Mouse (Mus musculus) layer of hippocampus, adult 11-12 months (tissue): ENCODE measurements around the gene Ccdc91.

Experiments used
- DNase-seq: peaks from one replicate; pipeline ENCODE4 v3.0.0; 2022; ENCODE audit warnings: low spot score

The Ccdc91 gene

DNA sequence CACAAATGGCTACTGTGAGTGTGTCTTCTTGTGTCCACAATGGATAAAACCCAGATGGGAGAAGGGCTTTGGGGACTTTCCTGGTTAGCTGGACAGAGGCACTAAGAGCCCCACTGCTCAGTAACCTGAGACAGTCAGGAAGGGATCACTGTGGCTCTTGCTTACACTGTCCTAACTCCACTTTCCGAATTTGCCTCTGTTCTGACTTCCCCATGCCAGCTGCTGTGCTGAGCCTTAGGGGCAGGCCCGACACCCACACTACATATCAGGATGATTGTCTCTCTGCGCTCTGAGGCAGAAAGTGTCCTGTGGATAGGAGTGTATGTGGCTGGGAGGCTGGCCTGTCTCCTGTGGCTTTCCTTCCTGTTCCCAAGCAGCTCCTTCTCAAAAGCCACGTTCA is 97.5 kb downstream of the Ccdc91 start:
- DNase-seq = no peak

DNA sequence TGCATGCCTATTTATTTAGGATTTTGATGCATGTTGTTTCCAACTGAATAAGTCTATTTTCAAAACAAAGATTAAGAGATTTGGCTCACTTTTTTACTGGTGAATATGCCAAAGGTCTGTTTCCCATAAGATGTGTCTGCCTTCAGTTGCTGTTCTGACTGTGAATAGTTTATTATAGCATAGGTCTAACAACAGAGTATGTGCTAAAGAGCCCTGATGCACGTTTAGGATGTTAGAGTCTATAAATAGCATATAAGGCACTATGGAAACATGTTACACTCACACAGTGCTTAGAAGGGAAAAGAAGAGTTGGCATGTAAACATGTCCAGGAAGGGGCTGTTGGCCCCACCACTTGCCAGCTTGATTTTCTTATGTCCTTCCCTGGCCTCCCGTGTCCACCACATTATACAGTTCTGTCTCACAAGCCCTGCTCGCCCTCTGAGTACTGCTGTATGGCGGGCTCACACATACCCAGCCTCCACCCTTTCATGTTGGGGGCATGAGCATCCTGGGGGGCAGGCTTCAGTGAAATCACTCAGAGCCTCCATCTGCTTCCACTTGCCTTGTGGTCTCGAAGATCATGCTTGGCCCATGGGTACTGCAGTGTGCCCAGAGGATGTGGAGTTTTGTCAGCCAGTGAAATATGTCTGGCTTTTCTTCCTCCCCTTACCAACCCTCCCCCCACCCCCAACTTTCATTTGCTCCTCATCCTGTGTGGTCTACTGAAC is 99.0 kb downstream of the Ccdc91 start:
- no peak for DNase-seq

- DNase-seq = no peak
Observed at GRCm38 (mm10) chr6:147575183-147575784, 99.7 kb downstream of the Ccdc91 start.

DNA sequence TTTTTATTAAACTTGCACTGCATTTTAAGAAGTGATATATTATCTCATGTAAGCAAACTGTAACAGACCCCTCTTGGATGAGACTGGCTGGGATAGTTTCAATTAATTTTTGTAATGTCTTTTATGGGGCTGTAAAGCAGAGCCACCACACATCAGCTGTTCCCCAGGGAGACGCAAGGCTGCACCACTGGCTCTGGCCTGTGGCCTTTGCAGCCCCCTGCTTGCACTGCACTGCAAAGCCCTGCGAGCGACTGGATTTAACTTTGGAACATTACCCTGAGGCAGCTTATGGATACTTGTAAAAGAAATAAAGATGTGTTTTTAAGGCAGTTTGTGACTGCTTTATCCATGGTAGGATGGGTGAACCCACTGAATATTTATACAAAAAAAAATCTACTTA is 112.0 kb downstream of the Ccdc91 start:
- no peak for DNase-seq

DNA sequence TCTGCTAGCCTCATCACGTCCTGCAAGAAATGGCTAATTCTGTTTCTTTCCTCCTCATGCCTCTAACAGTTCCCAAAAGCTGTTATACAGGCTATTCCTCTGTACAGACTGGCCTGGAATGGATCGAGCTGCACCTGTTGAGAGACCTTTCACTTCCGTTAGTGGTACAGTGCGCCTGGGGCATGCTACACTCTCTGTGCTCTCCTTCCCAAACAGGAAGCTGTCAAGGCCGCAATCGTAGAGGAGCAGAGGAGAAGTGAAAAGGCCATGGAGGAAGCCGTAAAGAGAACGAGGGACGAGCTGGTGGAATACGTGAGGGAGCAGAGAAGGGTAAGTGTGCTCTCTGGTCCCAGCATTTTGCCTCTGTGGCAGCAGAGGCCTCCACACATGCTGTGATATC is 131.0 kb downstream of the Ccdc91 start:
- no peak for DNase-seq

DNA sequence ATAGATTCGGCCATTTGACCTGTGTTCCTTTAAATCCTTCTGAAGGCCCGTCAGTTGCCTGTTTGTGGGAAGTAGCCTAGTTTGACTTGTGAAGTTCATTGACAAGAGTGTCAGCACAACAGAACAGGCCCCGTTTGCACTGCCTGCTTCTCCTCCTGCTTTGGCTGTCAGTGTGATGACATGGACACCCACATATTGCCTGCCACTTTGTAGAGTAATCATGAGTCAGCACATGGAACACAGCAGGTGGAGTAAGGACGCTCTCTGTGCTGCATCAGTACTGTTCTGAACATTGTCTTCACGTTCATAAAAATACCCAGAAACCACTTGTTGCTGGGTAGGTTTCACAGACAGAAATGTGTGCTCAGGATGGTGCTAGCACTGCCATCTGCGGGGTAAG is 132.0 kb downstream of the Ccdc91 start:
- DNase-seq = peak; percentile 44

- no peak for DNase-seq
Observed at GRCm38 (mm10) chr6:147615306-147615705, 139.7 kb downstream of the Ccdc91 start.

DNA sequence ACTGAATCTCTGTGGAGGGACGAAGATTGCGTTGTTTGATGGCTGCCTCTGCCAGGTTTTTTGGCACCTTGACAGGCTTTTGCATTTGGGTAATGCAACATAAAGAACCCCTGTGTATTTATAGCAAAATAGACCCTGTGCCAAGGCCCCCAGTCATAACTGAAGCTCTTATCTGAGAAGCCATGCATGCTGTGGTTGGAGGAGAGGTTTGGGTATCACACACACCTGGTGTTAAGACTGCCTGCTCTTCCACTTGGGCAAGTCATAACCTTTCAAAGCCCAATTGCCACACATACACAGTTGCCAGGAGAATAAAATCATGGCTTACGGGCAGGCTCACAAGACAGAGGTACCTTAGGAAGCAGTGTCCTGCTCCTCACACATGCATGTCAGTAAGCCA is 147.5 kb downstream of the Ccdc91 start:
- no peak for DNase-seq

GRCm38 (mm10) chr6:147636464-147636863 is 160.8 kb downstream of the Ccdc91 start:
- DNase-seq = no peak

GRCm38 (mm10) chr6:147643875-147644274 is 168.2 kb downstream of the Ccdc91 start:
- no peak for DNase-seq

DNA sequence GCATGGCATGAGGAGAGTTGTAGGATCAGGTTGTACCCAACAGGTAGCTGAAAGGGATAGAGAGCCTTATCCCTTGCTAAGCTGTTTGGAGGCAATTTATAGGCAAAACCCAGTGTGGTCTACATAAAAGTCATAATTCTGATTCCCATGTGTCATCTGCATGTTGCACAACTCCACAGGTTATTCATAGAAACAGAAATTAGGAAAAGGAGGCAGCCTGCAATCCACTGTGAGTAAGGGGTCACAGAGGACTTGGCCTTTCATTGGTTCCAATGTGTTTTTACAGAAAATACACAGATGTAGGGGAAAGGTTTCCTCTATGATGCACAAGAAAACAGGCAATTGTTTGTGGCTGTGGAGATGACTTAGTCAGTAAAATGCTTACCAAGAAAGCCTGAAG is 168.8 kb downstream of the Ccdc91 start:
- no peak for DNase-seq

DNA sequence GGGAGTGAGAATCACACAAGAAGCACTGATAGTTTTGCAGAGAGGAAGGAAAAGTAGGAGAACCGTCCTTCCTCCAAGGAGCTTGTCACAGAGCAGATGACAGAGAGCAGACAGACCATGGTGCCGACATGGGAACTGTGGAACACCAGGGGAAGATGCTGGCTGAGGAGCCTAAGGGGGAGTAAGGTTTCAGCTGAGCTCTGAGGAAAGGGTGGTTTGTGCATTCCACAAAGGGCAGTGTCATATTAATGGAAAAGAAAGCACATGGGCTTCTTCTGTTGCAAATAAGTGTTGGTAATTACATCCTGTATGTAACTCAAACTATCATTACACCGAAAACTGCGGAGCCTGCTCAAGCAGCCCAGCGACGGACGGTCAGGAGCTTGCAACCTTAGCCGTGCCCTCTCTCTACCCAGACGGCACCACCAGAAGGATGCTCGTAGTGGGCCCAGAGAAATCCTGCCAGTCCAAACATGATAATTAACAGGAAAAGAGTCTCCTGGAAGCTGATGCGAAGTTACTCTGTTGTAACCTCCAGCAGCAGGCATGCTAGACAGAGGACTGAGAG is 170.9 kb downstream of the Ccdc91 start:
- DNase-seq = no peak

DNA sequence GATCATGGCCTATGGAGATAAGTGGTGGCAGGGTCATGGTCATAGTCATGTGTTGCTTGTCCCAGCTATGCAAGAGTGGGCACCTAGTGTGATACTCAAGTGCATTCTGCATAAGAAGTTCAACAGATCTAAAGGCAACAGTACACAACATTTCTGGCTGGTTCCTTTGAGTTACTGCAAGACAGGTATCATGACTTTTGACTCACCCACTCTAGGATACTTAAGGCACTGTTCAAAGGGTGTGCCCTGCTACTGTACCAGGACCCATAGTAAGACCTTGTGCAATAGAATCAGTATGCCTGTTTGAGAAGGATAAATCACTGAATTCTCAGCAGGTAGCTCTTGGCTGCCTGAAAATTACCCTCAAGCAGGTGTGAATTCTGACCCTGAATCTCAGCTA is 182.4 kb downstream of the Ccdc91 start:
- no peak for DNase-seq

DNA sequence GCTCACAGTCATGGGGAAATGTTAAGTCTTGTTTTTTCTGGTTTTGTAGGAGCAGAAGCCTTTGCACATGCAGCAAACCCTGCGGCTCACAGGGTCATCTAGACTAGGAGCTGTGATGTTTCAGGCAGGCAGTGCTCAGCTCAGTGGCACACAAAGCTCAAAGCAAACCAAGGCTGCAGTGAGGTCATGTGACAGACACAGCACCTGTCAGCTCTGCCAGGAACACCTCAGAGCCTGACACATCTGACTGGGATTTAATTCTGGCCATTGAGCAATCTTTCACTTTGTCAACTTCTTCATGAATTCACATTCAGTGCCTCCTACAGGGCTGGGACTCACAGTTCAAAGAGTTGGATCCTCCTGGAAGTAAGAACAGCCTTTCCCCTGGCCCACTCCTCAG is 185.1 kb downstream of the Ccdc91 start:
- no peak for DNase-seq

GRCm38 (mm10) chr6:147661841-147662240 is 186.2 kb downstream of the Ccdc91 start:
- DNase-seq = no peak

GRCm38 (mm10) chr6:147662610-147663009 is 187.0 kb downstream of the Ccdc91 start:
- no peak for DNase-seq

DNA sequence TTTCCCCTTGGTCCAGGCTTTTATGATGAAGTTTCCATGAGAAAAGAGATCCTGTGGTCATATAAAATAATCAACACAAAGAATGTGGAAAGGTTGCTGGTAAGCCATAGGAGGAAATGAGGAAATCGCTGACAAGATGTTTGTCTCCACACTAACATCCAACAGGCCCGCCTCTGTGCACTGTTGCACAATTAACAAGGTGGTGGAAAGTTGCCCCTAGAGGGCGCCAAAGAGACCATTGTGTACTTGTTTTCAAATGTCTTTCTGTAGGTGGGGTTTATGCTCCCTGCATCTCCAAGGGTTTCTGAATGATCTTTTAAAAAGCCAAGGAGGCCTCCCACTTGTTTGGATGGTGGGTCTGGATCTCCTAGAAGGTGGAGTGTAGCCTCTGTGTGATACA is 188.7 kb downstream of the Ccdc91 start:
- peak; percentile 20 for DNase-seq

GRCm38 (mm10) chr6:147671366-147671765 is 195.7 kb downstream of the Ccdc91 start:
- DNase-seq = no peak

DNA sequence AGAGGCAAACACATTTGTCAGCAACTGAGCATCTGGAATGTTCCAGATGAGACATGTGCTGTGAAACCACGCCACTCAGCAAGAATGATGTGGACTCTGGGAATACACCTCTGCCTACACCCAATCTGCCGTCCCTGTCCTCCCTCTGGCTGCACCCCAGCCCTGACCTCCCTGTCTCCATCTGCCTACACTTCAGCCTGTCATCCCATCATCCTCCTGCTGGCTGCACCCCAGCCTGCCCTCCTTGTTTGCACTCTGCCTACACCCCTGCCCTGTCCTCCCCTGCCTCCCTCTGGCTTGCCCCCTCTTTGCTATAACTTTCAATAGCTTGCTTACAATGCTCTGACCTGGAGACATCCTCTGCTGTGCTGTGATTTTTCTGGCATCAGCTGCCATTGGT is 196.9 kb downstream of the Ccdc91 start:
- no peak for DNase-seq

GRCm38 (mm10) chr6:147675022-147675733 is 199.6 kb downstream of the Ccdc91 start:
- no peak for DNase-seq

DNA sequence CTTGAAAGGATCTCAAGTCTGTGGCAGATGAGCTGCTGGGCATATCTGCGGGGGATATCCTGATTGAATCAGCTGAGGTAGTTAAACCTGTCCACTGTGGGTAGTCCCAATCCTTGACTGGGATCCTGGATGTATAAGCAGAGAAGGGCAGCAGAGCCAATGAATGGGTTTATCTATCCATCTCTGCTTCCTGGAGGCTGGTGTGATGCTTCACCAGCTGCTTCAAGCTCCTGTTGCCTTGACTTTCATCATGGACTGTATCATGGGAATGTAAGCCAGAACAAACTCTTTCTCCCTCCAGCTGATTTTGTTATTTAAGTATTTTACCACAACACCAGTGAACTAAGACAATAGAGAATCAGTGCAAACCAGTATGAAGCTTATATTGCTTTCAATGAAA is 200.6 kb downstream of the Ccdc91 start:
- DNase-seq = no peak
